Comparison of ENCODE assay signal across 8 mouse cellular contexts in the genomic region with DNA sequence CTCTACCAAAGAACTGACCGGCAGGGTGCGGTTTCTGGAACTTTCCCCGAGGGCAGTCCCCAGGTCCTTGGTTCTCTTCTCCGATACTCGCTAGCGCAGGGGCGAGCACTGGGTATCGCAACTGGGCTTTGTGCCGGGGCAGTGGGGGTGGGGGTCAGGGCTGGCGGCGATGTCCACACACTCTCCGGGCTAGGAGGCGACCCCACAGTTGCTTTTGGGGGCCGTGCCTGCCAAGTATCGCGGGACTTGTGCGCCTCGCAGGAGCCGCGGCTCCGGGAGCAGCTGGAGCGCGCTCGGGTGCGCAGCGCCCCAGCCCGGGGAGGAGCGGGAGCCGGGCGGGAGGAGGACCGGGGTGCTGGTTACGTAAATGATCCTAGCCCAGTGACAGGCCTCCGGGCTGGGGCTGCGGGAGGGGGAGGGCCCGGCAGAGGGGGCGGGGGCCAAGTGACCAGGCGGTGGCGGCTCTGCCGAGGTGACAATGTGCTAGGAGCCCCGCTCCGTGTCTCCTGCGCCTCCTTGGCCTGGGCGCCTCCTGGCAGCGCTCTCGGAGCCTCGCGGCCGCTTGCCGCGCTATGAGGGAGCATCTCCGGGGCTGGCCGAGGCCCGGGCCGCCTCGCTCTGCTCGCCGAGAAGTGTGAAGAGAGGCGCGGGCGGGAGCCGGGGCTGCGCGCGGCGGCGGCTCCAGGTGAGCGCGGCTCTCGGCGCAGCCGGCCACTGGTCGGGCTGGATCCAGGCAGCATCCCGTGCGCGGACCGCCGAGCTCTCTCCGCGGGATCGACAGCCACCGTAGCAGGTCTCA. TPM values are rescaled to one million over a fixed set of nuclear protein-coding genes. Genes with fewer than 3 reads are reported as not detected.
DNase-seq lines count a peak whose midpoint lies in the region; ATAC-seq lines count a peak whose summit lies in the region.

A gene (plus strand): TSS at position 381 of the 799 bp plus-strand sequence.

- H3K27me3 ChIP-seq in forebrain, embryonic 11.5 days (ENCODE audit: control insufficient read depth, insufficient read depth, low read length) = peaks cover 8% of the 10 kb centered on the region
- peaks cover 28% of the 10 kb centered on the region for H3K27me3 ChIP-seq in liver, embryonic 15.5 days

- H3K4me2 ChIP-seq in forebrain, embryonic 11.5 days (ENCODE audit: low read depth, low read length, severe bottlenecking) = peak within 1 kb of the TSS; percentile 92
- peak within 1 kb of the TSS; percentile 20 for H3K4me2 ChIP-seq in liver, embryonic 15.5 days

- H3K27ac ChIP-seq in forebrain, embryonic 11.5 days (ENCODE audit: low read depth, low read length) = no peak within 1 kb of the TSS
- no peak within 1 kb of the TSS for H3K27ac ChIP-seq in liver, embryonic 15.5 days (replicated peaks)

- peak; percentile 7 for DNase-seq in gastrocnemius, postnatal 10 days
- no peak for DNase-seq in gastrocnemius, adult 8-10 months (ENCODE audit: low spot score in 2 of 2)
- peak; percentile 96 for DNase-seq in brain, adult 2 months (ENCODE audit: low read depth, low spot score)
- DNase-seq in forebrain, embryonic 11.5 days (ENCODE audit: low spot score) = peak; percentile 87
- DNase-seq in layer of hippocampus, adult 18-20 months (ENCODE audit: low spot score in 2 of 2) = peak; percentile 72 to 80
- peak; percentile 53 for DNase-seq in retina, adult 2 months (ENCODE audit: low read depth, low spot score)
- DNase-seq in urinary bladder, adult 2 months (ENCODE audit: low spot score) = no peak

- no peaks in the 10 kb centered on the region for H3K36me3 ChIP-seq in forebrain, embryonic 11.5 days (ENCODE audit: control insufficient read depth, insufficient read depth, low read length)
- no peaks in the 10 kb centered on the region for H3K36me3 ChIP-seq in liver, embryonic 15.5 days (replicated peaks)

- under 1% methylated on average over 72 of the region's 81 CpGs for WGBS in forebrain, embryonic 11.5 days
- 1% methylated on average over 81 of the region's 81 CpGs for WGBS in liver, embryonic 15.5 days (ENCODE audit: insufficient replicate concordance)

- peaks cover 7% of the 10 kb centered on the region; the same call in 1 of the 2 replicates for H3K4me1 ChIP-seq in forebrain, embryonic 11.5 days (replicated peaks; ENCODE audit: control insufficient read depth, insufficient read depth, low read length)
- no peaks in the 10 kb centered on the region for H3K4me1 ChIP-seq in liver, embryonic 15.5 days (replicated peaks)

- peak within 1 kb of the TSS; percentile 47 for H3K9ac ChIP-seq in forebrain, embryonic 11.5 days (ENCODE audit: low read length)
- no peak within 1 kb of the TSS for H3K9ac ChIP-seq in liver, embryonic 15.5 days

- peak; percentile 94 for ATAC-seq in forebrain, embryonic 11.5 days (replicated peaks; ENCODE audit: low FRiP score)
- no peak for ATAC-seq in liver, embryonic 15.5 days (ENCODE audit: insufficient read depth)

- no peaks in the 10 kb centered on the region for H3K9me3 ChIP-seq in forebrain, embryonic 11.5 days (ENCODE audit: control insufficient read depth, low read length)
- H3K9me3 ChIP-seq in liver, embryonic 15.5 days (replicated peaks) = no peaks in the 10 kb centered on the region

- H3K4me3 ChIP-seq in forebrain, embryonic 11.5 days (ENCODE audit: low read depth, low read length) = peak within 1 kb of the TSS; percentile 47
- H3K4me3 ChIP-seq in liver, embryonic 15.5 days (replicated peaks) = peak within 1 kb of the TSS; percentile 17; the same call in 1 of the 2 replicates

RNA-seq across cellular contexts. Expression of the gene that starts here (rescaled TPM):
- under 1 TPM; 0.14 TPM for total RNA-seq in gastrocnemius, postnatal 10 days (2021)
- total RNA-seq in gastrocnemius, adult 8-10 months (2022) = under 1 TPM in 1 of 4 experiments, not detected in 3; 0.04 TPM
- polyA plus RNA-seq in forebrain, embryonic 11.5 days (2014; fragmentation: Nextera tagmentation; extraction: Ambion mirVana) = 1.3 and 1.7 TPM in 2 replicates
- total RNA-seq in layer of hippocampus, adult 18-20 months (2021) = 10 to 100 TPM; 22.5 to 30.8 TPM
- not detected in 2 replicates for polyA plus RNA-seq in liver, embryonic 15.5 days (2015; fragmentation: Nextera tagmentation; extraction: Ambion mirVana)
- 0.07 TPM in 1 of 2 replicates, not detected in the other for polyA plus RNA-seq in urinary bladder, adult 2 months (2012; rRNA removed)

Comparison
In these comparisons a context has a peak if more than half of its experiments do, and no peak if none do; other contexts are left out.
1. RNA of the gene that starts here (total RNA-seq): 22.5 to 30.8 TPM in layer of hippocampus, adult 18-20 months; 0.14 TPM in gastrocnemius, postnatal 10 days and 0.04 TPM in gastrocnemius, adult 8-10 months; every median in the first group is over 10 times any median in the second.
2. Peak in DNase-seq in gastrocnemius, postnatal 10 days; RNA of the gene not detected or under 1 TPM.
3. DNase-seq: peak in brain, adult 2 months (single experiment), forebrain, embryonic 11.5 days (single experiment), layer of hippocampus, adult 18-20 months (2 of 2) and retina, adult 2 months (single experiment); none in gastrocnemius, adult 8-10 months (0 of 2) and urinary bladder, adult 2 months (single experiment).